Mouse (Mus musculus): Measurements from ENCODE around the gene Mmrn1.

Gene Mmrn1

DNA sequence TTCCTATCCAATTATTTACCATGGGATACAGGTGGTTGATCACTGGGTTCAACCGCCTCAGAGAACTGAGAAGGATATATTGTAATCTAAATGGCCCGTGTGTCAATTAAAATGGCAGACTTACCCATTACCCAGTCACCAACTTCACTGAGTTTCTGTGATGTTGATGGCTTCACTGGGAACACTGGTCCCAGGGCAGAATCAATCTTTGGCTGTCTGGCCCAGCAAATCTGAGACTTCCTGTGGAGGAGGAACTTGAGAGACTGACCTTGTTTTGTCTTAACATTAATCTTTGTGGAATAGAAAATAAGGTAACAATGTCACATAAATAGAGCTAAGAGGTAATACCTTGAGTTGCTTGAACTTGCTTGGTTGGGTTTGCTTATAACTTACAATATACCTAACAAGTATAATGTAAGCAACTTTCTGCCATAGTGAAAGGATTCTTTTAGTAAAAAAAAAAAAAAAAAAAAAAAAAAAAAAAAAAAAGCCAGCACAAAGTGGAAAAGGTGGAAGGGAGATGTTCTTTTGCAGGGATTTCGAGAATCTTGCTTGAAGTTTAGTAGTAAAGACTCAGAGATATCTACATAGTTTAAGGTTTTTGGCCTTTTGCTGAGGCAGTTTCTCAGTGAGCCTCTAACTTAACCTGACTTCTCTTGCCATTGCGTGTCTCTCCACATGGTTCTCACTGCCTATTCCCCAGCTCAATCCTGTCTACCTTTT lies 68.8 kb downstream of the Mmrn1 start:
- no peak for DNase-seq (ENCODE audit: low spot score)

GRCm38 (mm10) chr6:60994114-60994513 lies 69.3 kb downstream of the Mmrn1 start:
- DNase-seq (ENCODE audit: low spot score) = no peak

DNA sequence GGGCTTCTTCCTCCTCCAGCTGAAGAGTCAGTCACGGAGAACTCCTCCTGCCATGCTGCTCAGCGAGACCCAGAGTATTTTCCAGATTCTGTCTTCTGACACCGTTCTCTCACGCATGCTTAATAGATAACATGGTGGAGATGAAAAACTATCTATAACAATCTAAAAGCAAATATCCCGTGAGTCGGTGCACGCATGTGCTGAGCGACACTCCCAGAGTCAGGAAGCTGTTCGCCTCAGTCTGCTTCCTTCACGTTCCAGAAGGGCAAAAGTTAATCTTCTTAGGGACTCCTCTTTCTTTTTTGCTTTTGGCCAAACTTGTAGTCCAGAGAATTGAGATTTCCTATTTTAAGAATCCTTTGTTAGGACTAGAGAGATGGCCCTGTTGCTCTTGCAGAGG lies 69.7 kb downstream of the Mmrn1 start:
- DNase-seq (ENCODE audit: low spot score) = no peak

DNA sequence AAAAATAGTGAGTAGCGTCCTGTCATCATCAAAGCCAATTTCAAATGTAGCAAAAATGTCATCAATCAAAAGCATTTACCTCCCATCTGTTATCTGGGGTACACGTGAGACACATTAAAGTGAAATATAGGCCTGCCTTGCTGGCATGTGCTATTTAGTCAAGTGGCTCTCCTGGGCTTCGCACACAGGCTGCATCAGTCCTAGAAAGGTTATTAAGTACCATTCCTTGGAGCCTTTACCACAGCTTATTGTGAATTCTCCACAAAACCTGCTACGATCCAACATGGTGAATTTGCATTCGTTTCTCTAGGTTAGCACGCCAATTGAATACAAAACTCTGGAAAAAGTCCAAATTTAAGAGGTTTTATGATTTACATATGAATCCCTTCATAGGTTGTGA lies 70.8 kb downstream of the Mmrn1 start:
- no peak for DNase-seq (ENCODE audit: low spot score)

DNA sequence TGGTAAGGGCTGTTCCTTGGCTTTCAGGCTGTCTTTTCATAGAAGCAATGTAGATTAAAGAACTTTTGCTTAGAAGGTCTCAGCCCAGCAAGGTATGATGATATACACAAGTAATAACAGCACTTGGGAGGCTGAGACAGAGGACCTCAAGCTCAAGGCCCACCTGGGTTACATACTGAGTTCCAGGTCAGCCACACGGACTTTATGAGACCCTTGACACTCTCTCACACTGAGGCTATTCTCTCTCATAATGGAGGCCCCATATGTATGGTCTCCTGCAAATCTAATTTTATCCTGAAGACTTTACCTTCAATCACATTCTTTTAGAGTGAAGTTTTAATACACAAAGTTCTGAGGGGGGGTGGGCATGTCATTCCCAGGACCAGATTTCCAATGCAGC lies 71.6 kb downstream of the Mmrn1 start:
- DNase-seq (ENCODE audit: low spot score) = no peak

GRCm38 (mm10) chr6:61001003-61001790 lies 76.4 kb downstream of the Mmrn1 start:
- no peak for DNase-seq (ENCODE audit: low spot score)

GRCm38 (mm10) chr6:61003916-61004765 lies 79.4 kb downstream of the Mmrn1 start:
- no peak for DNase-seq (ENCODE audit: low spot score)

DNA sequence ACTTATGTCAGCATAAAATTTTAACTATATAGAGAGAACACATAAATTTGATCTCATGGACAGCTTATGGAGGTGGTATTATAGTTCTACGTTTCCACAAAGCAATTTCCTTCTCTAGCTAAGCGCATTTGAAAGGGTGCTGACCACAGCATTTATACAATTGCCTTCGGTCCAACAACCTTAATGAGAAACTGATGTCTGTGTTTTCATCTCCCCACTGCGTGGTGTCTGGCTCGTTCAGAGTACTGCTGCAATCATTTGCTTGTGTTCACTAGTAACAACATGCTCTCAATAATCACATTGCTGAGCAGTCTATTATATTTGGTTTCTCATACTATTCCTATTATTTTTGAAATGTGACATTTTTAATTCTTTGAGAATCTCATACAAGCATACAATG lies 89.0 kb downstream of the Mmrn1 start:
- DNase-seq (ENCODE audit: low spot score) = no peak

DNA sequence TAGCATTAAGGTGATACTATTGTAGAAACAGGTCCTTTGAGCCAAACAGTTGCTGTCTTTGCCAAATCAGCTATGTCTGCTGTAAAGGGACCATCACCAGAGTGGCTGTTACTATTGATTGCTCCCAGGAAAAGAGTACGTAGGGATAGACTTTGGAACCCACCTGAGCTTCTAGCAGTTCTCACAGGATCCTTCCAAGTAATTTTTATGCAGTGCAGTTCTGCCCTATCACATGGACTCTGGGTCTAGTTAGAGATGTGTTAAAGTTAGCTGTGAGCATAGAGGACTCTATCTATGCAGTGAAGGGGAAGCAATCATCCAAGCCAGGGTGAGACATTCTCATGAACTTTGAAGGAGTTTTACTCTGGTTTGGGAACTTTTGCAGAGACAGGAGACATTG lies 94.9 kb downstream of the Mmrn1 start:
- no peak for DNase-seq (ENCODE audit: low spot score)

DNA sequence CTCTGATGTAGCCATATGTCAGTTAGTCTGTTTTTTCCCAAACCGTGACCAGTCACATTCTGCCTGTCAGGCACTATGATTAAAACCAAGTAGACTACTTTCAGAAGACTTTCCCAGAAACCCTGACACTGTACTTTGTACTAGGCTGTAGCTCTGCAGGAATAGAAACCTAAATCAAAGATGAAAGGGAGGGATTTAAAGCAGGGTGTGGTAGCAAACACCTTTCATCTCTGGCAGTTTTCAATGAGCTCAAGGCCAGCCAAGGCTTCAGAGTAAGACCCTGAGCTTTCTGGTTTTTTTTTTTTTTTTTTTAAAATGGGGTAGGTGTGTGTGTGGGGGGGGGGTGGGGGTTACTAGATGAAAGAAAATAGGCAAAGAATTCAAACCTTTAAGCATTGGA lies 96.2 kb downstream of the Mmrn1 start:
- DNase-seq (ENCODE audit: low spot score) = no peak

- no peak for DNase-seq (ENCODE audit: low spot score)
These were observed 108.5 kb downstream of the Mmrn1 start for GRCm38 (mm10) chr6:61033251-61033650.
